Mouse (Mus musculus) midbrain, embryonic 12.5 days (tissue): ENCODE measurements at regions not wholly inside any gene's neighbourhood (a gene's known extent, or its start where the extent isn't known, plus 50 kb on each side); places are given as distances from the start of the nearest gene placed in this dataset.

ENCODE experiments used
- ATAC-seq: fragments of 200-750 bp; cut with Nextera tagmentation; 2 replicates; pipeline ENCODE4 v1.8.0; 2017; ENCODE audit warnings: low read depth, moderate TSS enrichment, moderate library complexity; ENCODE audit not compliant: low FRiP score
- H3K27ac ChIP-seq: fragments of 300-500 bp; sonication (generic); replicated peaks from 2 replicates; pipeline ENCODE4 v1.5.1; 2016; ENCODE audit warnings: mild to moderate bottlenecking
- H3K27me3 ChIP-seq: fragments of 300-500 bp; sonication (generic); 2 replicates; pipeline ENCODE4 v1.6.1; 2016; ENCODE audit warnings: mild to moderate bottlenecking
- H3K36me3 ChIP-seq: fragments of 300-500 bp; sonication (generic); 2 replicates; pipeline ENCODE4 v1.6.1; 2016
- H3K4me1 ChIP-seq: fragments of 300-500 bp; sonication (generic); 2 replicates; pipeline ENCODE4 v1.6.1; 2016
- H3K4me2 ChIP-seq: fragments of 300-500 bp; sonication (generic); replicated peaks from 2 replicates; pipeline ENCODE4 v1.6.1; 2016; ENCODE audit warnings: mild to moderate bottlenecking, moderate library complexity
- H3K4me3 ChIP-seq: fragments of 300-500 bp; sonication (generic); 2 replicates; pipeline ENCODE4 v1.5.1; 2016; ENCODE audit warnings: mild to moderate bottlenecking
- H3K9ac ChIP-seq: fragments of 300-500 bp; sonication (generic); replicated peaks from 2 replicates; pipeline ENCODE4 v1.6.1; 2016; ENCODE audit warnings: mild to moderate bottlenecking, moderate library complexity
- H3K9me3 ChIP-seq: fragments of 300-500 bp; sonication (generic); 2 replicates; pipeline ENCODE4 v1.6.1; 2016; ENCODE audit warnings: mild to moderate bottlenecking
- WGBS: fragments of 180-500 bp; shearing (Covaris S2); methylation state at CpG from one replicate; pipeline ENCODE4 v1.1.7; 2016; 5-methylcytosine and 5-hydroxymethylcytosine counted together

DNA sequence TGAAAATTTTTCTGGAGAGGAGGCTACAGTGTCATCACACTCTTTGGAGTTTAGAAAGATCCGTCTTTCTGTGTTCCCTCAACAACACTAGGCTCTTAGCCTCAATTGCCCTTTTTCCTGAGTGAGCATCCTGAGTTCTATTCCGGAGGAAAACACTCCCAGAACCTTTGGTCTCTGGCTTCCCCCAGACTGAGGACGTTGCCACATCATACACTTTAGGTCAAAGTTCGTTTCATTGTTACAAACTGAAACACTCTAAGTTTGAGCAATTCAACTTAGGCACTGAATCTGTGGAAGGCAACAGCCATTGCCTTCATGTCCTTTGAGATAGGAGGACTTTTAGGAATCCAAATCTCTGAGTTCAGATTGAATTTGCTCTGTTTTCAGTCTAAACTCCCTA is 85.0 kb downstream of the Arl4a start:
- no peak overlapping the region for H3K27ac ChIP-seq
- 75% methylated on average over 4 of the region's 4 CpGs for WGBS
- no peak for ATAC-seq

DNA sequence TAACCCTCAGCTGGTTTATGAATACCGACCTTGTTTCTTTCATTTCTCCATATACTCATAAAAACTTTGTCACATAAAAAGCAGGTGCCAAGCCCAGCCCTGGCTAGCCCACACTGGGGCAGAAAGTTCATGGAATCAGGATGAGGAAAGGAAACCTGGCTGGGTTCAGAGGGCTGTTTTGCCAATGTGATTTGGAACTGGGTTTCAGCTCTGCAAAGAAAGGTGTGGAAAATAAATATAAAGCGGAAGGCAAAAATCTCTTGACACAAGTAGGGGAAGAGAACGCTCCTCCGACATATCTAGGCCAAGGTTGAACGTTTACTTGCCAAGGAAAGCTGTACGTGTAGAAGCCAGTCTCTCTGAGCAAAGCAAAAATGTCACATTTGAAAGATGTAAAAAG is 85.9 kb downstream of the Arl4a start:
- 91% methylated on average over 6 of the region's 6 CpGs for WGBS
- H3K36me3 ChIP-seq = no peaks in the 10 kb centered on the region
- no peak overlapping the region for H3K9ac ChIP-seq

More for the DNA sequence above, 85.0 kb downstream of the Arl4a start:
- Histone ChIP-seq H3K4me3 (no peak overlapping the region), H3K27me3 (no peaks in the 10 kb centered on the region), H3K4me1 (peaks cover 17% of the 10 kb centered on the region), H3K4me2 (no peak overlapping the region), H3K36me3 (no peaks in the 10 kb centered on the region), H3K9ac (no peak overlapping the region), H3K9me3 (no peaks in the 10 kb centered on the region)

DNA sequence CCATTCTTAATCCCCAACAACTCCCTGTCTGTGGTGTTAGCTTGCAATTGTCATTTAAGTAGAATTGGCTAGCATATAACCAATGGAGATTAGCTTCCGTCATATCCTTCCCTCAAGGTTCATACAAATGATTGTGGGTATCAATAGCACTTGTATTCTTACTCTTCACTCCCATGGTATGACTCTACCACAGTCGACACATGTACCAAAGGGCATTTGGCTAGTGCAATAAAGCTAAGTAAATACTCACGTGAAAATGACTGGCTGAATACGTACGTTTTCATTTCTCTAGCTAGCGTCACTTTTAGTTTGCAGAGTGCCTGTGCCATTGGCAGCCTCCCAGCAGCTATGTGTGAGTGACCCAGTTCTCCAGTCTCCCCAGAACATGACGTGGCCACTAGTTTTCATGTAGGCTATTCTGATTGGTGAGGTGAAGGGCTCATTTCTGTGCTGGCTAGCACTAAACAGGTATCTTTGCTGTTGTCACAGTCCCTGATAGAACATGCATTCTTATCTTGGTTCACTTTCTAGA is 87.5 kb downstream of the Arl4a start:
- Histone ChIP-seq H3K27me3 (no peaks in the 10 kb centered on the region), H3K4me3 (no peak overlapping the region), H3K9ac (no peak overlapping the region), H3K4me1 (no peaks in the 10 kb centered on the region), H3K27ac (no peak overlapping the region), H3K4me2 (no peak overlapping the region), H3K36me3 (no peaks in the 10 kb centered on the region), H3K9me3 (no peaks in the 10 kb centered on the region)
- ATAC-seq = no peak
- 85% methylated on average over 7 of the region's 7 CpGs for WGBS

More for the DNA sequence above, 85.9 kb downstream of the Arl4a start:
- no peak overlapping the region for H3K4me2 ChIP-seq
- peaks cover 11% of the 10 kb centered on the region; the same call in 1 of the 2 replicates for H3K4me1 ChIP-seq
- no peaks in the 10 kb centered on the region for H3K9me3 ChIP-seq
- no peak overlapping the region for H3K4me3 ChIP-seq
- H3K27ac ChIP-seq = no peak overlapping the region
- no peak for ATAC-seq
- no peaks in the 10 kb centered on the region for H3K27me3 ChIP-seq

DNA sequence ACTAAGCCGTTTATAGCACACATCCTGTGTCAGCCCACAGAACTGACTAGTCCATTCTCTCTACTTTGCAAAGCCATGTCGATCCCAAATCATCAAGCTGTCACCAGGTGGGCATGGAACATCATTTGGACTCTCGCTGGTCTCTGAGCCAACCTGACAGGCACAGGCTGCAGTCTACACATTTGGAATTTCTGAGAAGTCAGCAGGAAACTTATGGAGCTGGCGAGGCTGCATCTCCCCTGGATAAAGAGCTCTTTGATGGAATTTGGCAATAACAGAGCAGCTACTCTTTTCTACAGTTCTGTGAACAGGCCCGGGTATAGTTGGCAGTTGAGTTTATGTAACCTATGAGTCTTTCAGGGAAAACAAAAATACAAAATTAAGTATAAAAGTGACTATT is 94.9 kb downstream of the Arl4a start:
- 79% methylated on average over 5 of the region's 5 CpGs for WGBS
- Histone ChIP-seq H3K27ac (no peak overlapping the region), H3K36me3 (no peaks in the 10 kb centered on the region), H3K9me3 (no peaks in the 10 kb centered on the region), H3K9ac (no peak overlapping the region), H3K4me1 (no peaks in the 10 kb centered on the region), H3K4me3 (no peak overlapping the region), H3K4me2 (no peak overlapping the region), H3K27me3 (no peaks in the 10 kb centered on the region)
- no peak for ATAC-seq

DNA sequence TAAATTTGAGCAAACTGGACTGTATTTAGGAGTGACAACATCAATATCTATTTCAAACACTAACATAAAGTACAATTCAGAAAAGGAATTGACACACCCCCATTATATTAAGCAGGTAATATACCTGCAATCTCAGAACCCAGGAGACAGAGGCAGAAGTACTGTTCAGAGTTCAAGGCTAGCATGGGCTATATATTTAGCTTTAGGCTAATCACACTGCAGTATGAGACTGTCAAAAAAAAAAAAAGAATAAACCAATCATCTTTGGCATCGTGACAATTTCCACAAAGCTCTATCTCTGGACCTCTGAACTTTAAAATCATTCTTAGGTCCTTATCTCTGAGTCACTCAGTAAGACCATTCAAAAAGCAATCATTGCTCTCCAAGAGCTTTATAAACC is 96.7 kb downstream of the Arl4a start:
- Histone ChIP-seq H3K27ac (no peak overlapping the region), H3K36me3 (no peaks in the 10 kb centered on the region), H3K27me3 (no peaks in the 10 kb centered on the region), H3K4me1 (0 out of 2 replicates have a peak, but pooled peaks cover 3% of the 10 kb centered on the region), H3K9ac (no peak overlapping the region), H3K9me3 (no peaks in the 10 kb centered on the region), H3K4me2 (no peak overlapping the region), H3K4me3 (no peak overlapping the region)
- WGBS = 90% methylated on average over 1 of the region's 1 CpGs
- ATAC-seq = no peak

DNA sequence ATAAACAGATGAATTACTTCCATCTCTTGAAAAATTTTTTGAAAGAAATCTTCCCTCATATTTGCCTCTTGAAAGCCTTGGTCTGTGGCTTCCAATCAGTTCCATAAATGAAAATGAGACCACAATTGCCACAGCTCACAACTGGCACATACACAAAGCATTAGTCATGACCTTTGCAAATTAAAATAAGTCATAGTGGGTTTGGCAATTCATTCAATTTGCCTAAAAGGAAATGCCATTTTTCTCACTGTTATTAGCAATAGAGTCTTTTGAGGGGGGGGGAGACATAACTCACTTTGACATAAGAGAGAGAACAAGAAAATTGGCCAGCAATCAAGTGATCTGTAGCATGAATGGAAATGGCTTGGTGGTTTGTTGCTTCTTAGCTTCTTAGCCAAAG is 98.8 kb downstream of the Arl4a start:
- Histone ChIP-seq H3K27me3 (no peaks in the 10 kb centered on the region), H3K27ac (no peak overlapping the region), H3K9me3 (no peaks in the 10 kb centered on the region), H3K9ac (no peak overlapping the region), H3K4me3 (no peak overlapping the region), H3K36me3 (no peaks in the 10 kb centered on the region), H3K4me2 (no peak overlapping the region), H3K4me1 (0 out of 2 replicates have a peak, but pooled peaks cover 3% of the 10 kb centered on the region)
- ATAC-seq = no peak

- Histone ChIP-seq H3K27ac (no peak overlapping the region), H3K4me2 (no peak overlapping the region), H3K4me1 (0 out of 2 replicates have a peak, but pooled peaks cover 3% of the 10 kb centered on the region), H3K4me3 (no peak overlapping the region), H3K27me3 (no peaks in the 10 kb centered on the region), H3K9ac (no peak overlapping the region), H3K36me3 (no peaks in the 10 kb centered on the region), H3K9me3 (no peaks in the 10 kb centered on the region)
- 91% methylated on average over 2 of the region's 2 CpGs for WGBS
- no peak for ATAC-seq
Observed at GRCm38 (mm10) chr12:39938211-39938610, 99.6 kb downstream of the Arl4a start.

DNA sequence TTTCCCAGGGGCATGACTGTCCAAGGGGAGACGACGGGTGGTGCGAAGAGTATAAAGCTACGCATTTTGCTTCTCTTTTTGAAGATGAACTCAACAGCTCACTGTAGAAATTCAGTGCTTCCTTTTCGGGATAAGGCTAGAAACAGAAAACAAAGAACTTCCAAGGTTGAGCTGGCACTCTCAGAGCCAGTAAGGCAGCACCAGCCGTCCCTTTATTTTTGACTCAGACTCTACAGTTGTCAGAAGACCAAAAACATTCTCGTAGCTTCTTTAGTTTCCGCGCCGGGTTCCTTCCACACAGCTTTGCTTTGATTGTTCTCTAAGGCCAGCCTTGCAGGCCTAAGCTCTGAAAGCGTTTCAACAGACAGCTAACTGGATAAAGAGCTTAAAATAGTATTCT is 101.5 kb downstream of the Arl4a start:
- Histone ChIP-seq H3K9ac (no peak overlapping the region), H3K4me1 (0 out of 2 replicates have a peak, but pooled peaks cover 3% of the 10 kb centered on the region), H3K27me3 (no peaks in the 10 kb centered on the region), H3K4me2 (no peak overlapping the region), H3K27ac (no peak overlapping the region), H3K4me3 (no peak overlapping the region), H3K9me3 (no peaks in the 10 kb centered on the region), H3K36me3 (no peaks in the 10 kb centered on the region)
- 36% methylated on average over 11 of the region's 11 CpGs for WGBS
- no peak for ATAC-seq

DNA sequence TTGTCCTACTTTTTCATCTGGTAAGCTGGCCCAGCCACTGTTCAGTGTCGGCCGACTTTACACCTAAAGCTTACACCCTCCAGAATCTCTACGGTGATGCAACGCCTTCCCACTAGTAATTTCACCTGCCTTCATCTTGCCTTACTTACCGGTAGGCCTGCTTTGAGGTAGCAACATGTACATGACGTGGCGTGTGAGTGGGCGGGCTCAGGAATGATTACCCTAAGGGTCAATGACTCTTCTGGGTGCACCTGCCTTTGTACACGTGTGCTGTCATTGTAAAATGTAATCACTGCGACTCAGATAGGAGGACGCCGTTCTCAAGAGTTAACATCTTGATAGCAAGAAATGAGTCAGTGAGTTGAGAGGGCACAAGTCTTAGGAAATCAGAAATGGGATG is 102.0 kb downstream of the Arl4a start:
- Histone ChIP-seq H3K4me3 (no peak overlapping the region), H3K36me3 (no peaks in the 10 kb centered on the region), H3K9ac (no peak overlapping the region), H3K27me3 (no peaks in the 10 kb centered on the region), H3K4me1 (0 out of 2 replicates have a peak, but pooled peaks cover 3% of the 10 kb centered on the region), H3K27ac (no peak overlapping the region), H3K4me2 (no peak overlapping the region), H3K9me3 (no peaks in the 10 kb centered on the region)
- WGBS = 88% methylated on average over 12 of the region's 12 CpGs
- no peak for ATAC-seq

DNA sequence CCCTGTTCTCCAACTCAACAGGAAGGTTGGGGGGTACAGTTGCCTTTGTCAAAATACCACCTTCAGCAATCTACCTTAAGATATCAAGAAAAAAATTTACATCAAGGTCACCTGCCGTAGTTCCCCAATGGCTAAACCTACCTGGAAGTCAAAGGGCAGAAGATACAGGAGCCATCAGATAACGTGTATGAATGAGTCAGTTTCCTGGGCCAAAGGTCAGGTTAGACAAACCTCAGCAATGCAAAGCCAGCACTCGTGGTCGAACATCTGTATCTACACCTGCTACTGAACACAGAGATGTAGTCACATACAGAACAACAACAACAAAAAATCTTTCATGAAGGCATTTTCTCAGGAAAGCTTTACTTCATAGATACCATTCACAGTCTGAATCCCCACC is 102.9 kb downstream of the Arl4a start:
- H3K4me2 ChIP-seq = no peak overlapping the region
- no peaks in the 10 kb centered on the region for H3K36me3 ChIP-seq
- 0 out of 2 replicates have a peak, but pooled peaks cover 3% of the 10 kb centered on the region for H3K4me1 ChIP-seq
- H3K27me3 ChIP-seq = no peaks in the 10 kb centered on the region
- no peak overlapping the region for H3K27ac ChIP-seq
- ATAC-seq = no peak
- no peaks in the 10 kb centered on the region for H3K9me3 ChIP-seq
- WGBS = 90% methylated on average over 4 of the region's 4 CpGs
- no peak overlapping the region for H3K9ac ChIP-seq
- no peak overlapping the region for H3K4me3 ChIP-seq

- Histone ChIP-seq H3K4me2 (no peak overlapping the region), H3K4me1 (no peaks in the 10 kb centered on the region), H3K4me3 (no peak overlapping the region), H3K27ac (no peak overlapping the region), H3K9ac (no peak overlapping the region), H3K36me3 (no peaks in the 10 kb centered on the region), H3K27me3 (no peaks in the 10 kb centered on the region), H3K9me3 (no peaks in the 10 kb centered on the region)
- 76% methylated on average over 1 of the region's 1 CpGs for WGBS
- ATAC-seq = no peak
Observed at GRCm38 (mm10) chr12:39931251-39931650, 106.6 kb downstream of the Arl4a start.

GRCm38 (mm10) chr12:39927902-39928301 is 109.9 kb downstream of the Arl4a start:
- no peaks in the 10 kb centered on the region for H3K9me3 ChIP-seq
- H3K4me1 ChIP-seq = no peaks in the 10 kb centered on the region
- no peaks in the 10 kb centered on the region for H3K36me3 ChIP-seq
- H3K4me3 ChIP-seq = no peak overlapping the region
- no peak overlapping the region for H3K4me2 ChIP-seq
- no peaks in the 10 kb centered on the region for H3K27me3 ChIP-seq
- no peak overlapping the region for H3K27ac ChIP-seq
- H3K9ac ChIP-seq = no peak overlapping the region
- ATAC-seq = no peak

DNA sequence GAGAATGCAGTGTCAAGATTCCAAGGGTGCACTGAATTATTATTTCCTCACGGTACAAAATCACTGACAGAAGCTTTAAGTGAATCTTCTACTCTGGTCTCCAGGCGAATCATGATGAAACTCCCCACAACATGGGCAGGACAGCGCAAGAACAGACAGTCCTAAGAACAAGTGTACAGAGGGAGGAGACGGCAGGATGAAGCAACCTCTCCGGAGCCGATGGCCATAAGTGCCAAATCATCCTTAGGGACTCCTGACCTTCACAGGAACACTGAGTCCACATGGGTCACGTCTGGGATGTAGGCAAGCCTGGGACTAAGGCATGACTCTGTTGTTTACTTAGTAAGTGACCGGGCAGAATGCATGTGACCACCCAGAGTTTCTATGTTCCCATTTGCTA is 110.8 kb downstream of the Arl4a start:
- Histone ChIP-seq H3K4me2 (no peak overlapping the region), H3K36me3 (no peaks in the 10 kb centered on the region), H3K4me1 (no peaks in the 10 kb centered on the region), H3K4me3 (no peak overlapping the region), H3K27me3 (no peaks in the 10 kb centered on the region), H3K9ac (no peak overlapping the region), H3K27ac (no peak overlapping the region), H3K9me3 (no peaks in the 10 kb centered on the region)
- WGBS = 94% methylated on average over 8 of the region's 8 CpGs
- ATAC-seq = no peak
